Mouse (Mus musculus): Measurements from ENCODE around the gene Fcgr1.

DNA sequence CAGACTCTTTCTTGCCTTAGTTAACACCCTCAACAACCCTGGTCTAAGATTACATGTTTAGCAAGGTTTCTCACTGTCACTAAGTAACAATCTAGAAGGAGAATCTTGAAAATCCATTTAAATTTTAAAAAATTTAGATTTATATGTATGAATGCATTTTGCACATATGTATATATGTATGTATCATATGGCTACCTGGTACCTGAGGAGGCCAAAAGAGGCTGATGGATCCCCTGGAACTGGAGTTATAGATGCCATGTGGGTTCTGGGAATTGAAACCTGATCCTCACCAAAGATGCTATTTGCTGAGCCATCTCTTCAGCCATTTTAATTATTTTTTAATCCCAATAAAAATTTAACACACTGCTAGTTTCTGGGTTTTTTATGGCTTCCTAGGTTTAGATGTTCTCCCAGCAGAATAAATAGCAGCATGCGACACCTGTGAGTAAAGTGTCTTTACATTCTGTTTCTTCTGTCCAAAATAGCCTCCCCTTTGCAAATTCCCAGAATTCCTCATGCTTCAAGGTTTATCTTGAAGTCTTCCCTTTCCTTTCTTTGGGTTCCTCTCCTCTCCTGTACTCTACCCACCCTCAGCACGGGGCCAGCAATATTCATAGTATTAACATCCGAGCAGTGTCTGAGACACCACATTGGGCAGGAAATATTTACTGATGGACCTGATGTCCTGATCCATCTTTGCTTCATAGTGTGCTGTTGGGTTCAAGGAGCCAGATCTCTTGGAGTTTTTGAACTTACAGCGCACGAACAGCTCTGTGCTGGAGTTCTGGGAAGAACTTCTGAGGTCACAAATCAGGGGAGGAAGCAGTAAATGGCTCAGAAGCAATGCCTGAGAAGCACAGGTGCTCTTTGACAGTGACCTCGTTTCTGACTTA, 45.4 kb downstream of the Fcgr1 start:
- TF ChIP-seq POLR2A (IDR thresholded peaks at IDR 0.05; ENCODE audit: extremely low read depth, insufficient read depth, low read length) (no peak), CTCF (IDR thresholded peaks at IDR 0.05; ENCODE audit: low read depth, low read length) (no peak)
